Mouse (Mus musculus) gastrocnemius, postnatal 10 days (tissue): ENCODE measurements around the gene Mob2. TPM values are rescaled to one million over a fixed set of nuclear protein-coding genes. Genes with fewer than 3 reads are reported as not detected.

Experiments used
- DNase-seq: peaks from one replicate; pipeline ENCODE4 v3.0.0; 2021; ENCODE audit warnings: mixed read lengths
- microRNA-seq, 2 experiments: library from miRNA; unstranded; fragments of <30 nt; microRNA quantifications; one replicate each; pipeline ENCODE4 v1.2.0; 2021
- total RNA-seq, 2 experiments: library from RNA; stranded (reverse); gene quantifications; 2 replicates each; pipeline ENCODE4 v1.2.3; 2021

Mob2 gene
- total RNA-seq, 2 experiments from 2014 or later = 30.1 to 36.7 TPM

GRCm38 (mm10) chr7:142025196-142025595 lies 35.7 kb downstream of the Mob2 start:
- DNase-seq = no peak

- DNase-seq = no peak
Measured at GRCm38 (mm10) chr7:142020827-142021226, 40.0 kb downstream of the Mob2 start.

GRCm38 (mm10) chr7:142019699-142020098 lies 41.2 kb downstream of the Mob2 start:
- DNase-seq = no peak

GRCm38 (mm10) chr7:142016562-142016961 lies 44.3 kb downstream of the Mob2 start:
- DNase-seq = peak; percentile 46

- DNase-seq = no peak
Measured at GRCm38 (mm10) chr7:142001597-142002340, 59.1 kb downstream of the Mob2 start.

GRCm38 (mm10) chr7:142000661-142001060 lies 60.2 kb downstream of the Mob2 start:
- DNase-seq = no peak

- DNase-seq = no peak
Measured at GRCm38 (mm10) chr7:141994121-141994520, 66.7 kb downstream of the Mob2 start.

- DNase-seq = no peak
Measured at GRCm38 (mm10) chr7:141991183-141991582, 69.7 kb downstream of the Mob2 start.

GRCm38 (mm10) chr7:141988314-141988806 lies 72.5 kb downstream of the Mob2 start:
- DNase-seq = no peak

- no peak for DNase-seq
Measured at GRCm38 (mm10) chr7:141981237-141981636, 79.6 kb downstream of the Mob2 start.

- no peak for DNase-seq
Measured at GRCm38 (mm10) chr7:141979247-141979646, 81.6 kb downstream of the Mob2 start.

GRCm38 (mm10) chr7:141978003-141978402 lies 82.9 kb downstream of the Mob2 start:
- no peak for DNase-seq

- peak; percentile 29 for DNase-seq
Measured at GRCm38 (mm10) chr7:141972831-141973619, 87.8 kb downstream of the Mob2 start.

GRCm38 (mm10) chr7:141966281-141966680 lies 94.6 kb downstream of the Mob2 start:
- no peak for DNase-seq

GRCm38 (mm10) chr7:141962521-141962920 lies 98.3 kb downstream of the Mob2 start:
- no peak for DNase-seq

GRCm38 (mm10) chr7:141961491-141961890 lies 99.4 kb downstream of the Mob2 start:
- no peak for DNase-seq

- DNase-seq = no peak
Measured at GRCm38 (mm10) chr7:141960926-141961325, 99.9 kb downstream of the Mob2 start.

GRCm38 (mm10) chr7:141959133-141959532 lies 101.7 kb downstream of the Mob2 start:
- no peak for DNase-seq

Small RNA genes within 50 kb of the gene (microRNA-seq; reads per million reads assigned to microRNA genes)
- 0 reads per million in 2 experiments for gene Mir3104

Other genes starting within 250 kb of the Mob2 start
- under 1 TPM in 1 of 2 experiments, not detected in 1; 0.02 TPM for gene Muc5b, start 222.0 kb downstream of the Mob2 start, total RNA-seq
- 10 to 100 TPM; 28.9 to 29.3 TPM for gene Tollip, start 142.6 kb downstream of the Mob2 start, total RNA-seq
- 1 to 10 TPM in 1 of 2 experiments, under 1 TPM in 1; 0.85 to 1.1 TPM for gene Brsk2, start 111.3 kb downstream of the Mob2 start, total RNA-seq
- 10 to 100 TPM; 16.8 to 17.3 TPM for gene Dusp8, start 34.8 kb upstream of the Mob2 start, total RNA-seq
- gene Gm45618, start 59.7 kb upstream of the Mob2 start, total RNA-seq = not detected
- gene Gm39115, start 75.0 kb upstream of the Mob2 start, total RNA-seq = not detected
- not detected for gene Gm45337, start 83.5 kb upstream of the Mob2 start, total RNA-seq
- not detected for gene Gm29735, start 96.0 kb upstream of the Mob2 start, total RNA-seq
- gene Gm4553, start 104.7 kb upstream of the Mob2 start, total RNA-seq = not detected
- not detected for gene Krtap5-2, start 114.9 kb upstream of the Mob2 start, total RNA-seq
- gene Gm10153, start 129.3 kb upstream of the Mob2 start, total RNA-seq = not detected
- not detected for gene Krtap5-3, start 140.3 kb upstream of the Mob2 start, total RNA-seq
- not detected for gene Gm7579, start 150.8 kb upstream of the Mob2 start, total RNA-seq
- gene Krtap5-5, start 168.9 kb upstream of the Mob2 start, total RNA-seq = not detected
- not detected for gene Gm40460, start 180.0 kb upstream of the Mob2 start, total RNA-seq
- gene Gm2431, start 197.3 kb upstream of the Mob2 start, total RNA-seq = not detected
- gene Gm4559, start 213.3 kb upstream of the Mob2 start, total RNA-seq = not detected
- gene Krtap5-1, start 236.1 kb upstream of the Mob2 start, total RNA-seq = not detected
- not detected for gene Krtap5-4, start 242.5 kb upstream of the Mob2 start, total RNA-seq